Mouse (Mus musculus): ENCODE results near the gene Gm49361. TPM values are rescaled to one million over a fixed set of nuclear protein-coding genes. Genes with fewer than 3 reads are reported as not detected.
A peak's percentile ranks its signal among the peaks of the same experiment; 100 is the strongest.
"Not testable (repeated sequence)": the region's sequence is repeated elsewhere in the genome, so short reads cannot be mapped to it uniquely, and the experiment has no call there.

The Gm49361 gene
- total RNA-seq, 2 experiments from 2014 or later = 0.65 TPM; not detected in 1

DNA sequence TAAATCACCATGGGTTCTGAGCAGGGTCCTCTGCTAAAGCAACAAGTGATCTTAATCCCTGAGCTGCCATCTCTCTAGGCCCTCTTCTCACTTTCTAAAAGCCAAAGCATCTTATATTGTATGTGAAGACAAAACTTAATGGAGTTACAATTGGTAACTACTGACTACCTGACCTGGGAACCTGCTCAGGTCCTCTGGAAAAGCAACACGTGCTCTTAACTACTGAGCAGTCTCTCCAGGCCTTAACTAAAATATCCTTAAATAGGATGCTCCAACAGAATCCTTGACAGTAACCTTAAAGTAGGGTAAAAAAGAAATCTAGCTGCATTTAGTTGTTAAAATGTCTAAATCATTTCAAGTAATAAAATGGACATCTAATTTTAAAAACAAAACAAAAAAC lies 82.3 kb downstream of the Gm49361 start:
- intact Hi-C loops (cut with DNase I) = no loop called here
- no peak for DNase-seq (ENCODE audit: extremely low spot score in 1 of 2, low spot score in 2 of 2)

DNA sequence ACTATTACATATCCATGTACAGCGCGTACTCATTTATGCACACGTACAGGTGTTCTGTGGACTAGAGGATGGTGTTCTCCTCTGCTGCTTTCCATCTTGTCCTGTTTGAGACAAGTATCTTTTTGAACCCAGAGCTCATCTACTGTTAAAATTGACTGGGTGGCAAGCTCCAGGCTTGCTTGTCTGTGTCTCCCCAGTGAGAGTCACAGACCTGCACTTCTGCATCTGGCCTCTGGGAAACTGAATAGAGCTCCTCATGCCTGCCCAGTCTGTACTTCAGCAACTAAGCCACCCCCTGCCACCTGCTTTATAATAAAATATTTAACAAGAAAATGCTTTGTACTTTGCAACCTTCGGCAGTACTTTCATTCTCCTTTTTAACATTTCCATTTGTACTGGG lies 87.6 kb downstream of the Gm49361 start:
- intact Hi-C loops (cut with DNase I) = no loop called here
- no peak for DNase-seq (ENCODE audit: extremely low spot score in 1 of 2, low spot score in 2 of 2)

DNA sequence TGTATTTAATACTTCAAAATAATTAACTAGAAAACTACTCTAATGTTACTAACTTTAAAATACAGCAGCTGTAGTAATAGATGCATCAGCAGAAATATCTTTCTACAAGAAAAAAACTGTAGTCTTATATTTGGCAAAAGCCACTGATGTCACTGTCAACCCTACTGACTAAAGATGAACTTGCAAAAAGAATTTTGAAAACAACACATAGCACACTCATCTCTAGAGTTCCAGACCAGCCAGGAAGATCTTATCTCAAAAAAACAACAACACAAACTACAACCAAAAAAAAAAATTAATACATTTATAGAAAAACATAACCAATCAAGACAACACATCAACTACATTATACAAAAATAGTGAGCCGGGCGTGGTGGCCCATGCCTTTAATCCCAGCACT lies 88.4 kb downstream of the Gm49361 start:
- intact Hi-C loops (cut with DNase I) = no loop called here
- DNase-seq (ENCODE audit: extremely low spot score in 1 of 2, low spot score in 2 of 2) = no peak

- DNase-seq (ENCODE audit: extremely low spot score in 1 of 2, low spot score in 2 of 2); intact Hi-C loops (cut with DNase I): not testable (repeated sequence)
Measured at GRCm38 (mm10) chr14:57656519-57656918, 89.4 kb downstream of the Gm49361 start.

DNA sequence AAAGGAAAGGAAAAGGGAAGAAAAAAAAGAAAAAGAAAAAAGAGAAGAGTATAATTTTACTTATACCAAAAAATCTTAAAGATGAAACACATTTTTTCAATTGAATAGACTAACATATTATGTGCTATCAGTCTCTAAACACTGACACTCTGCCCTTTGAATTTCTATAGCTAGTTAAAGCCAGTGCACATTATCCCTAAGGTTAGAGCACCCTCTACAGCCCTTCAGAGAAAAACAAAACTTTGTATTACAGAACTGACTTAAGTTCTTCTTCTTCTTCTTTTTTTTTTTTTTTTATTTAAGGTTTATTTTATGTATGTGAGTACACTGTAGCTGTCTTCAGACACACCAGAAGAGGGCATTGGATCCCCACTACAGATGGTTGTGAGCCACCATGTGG lies 96.4 kb downstream of the Gm49361 start:
- intact Hi-C loops (cut with DNase I) = no loop called here
- no peak for DNase-seq (ENCODE audit: extremely low spot score in 1 of 2, low spot score in 2 of 2)

DNA sequence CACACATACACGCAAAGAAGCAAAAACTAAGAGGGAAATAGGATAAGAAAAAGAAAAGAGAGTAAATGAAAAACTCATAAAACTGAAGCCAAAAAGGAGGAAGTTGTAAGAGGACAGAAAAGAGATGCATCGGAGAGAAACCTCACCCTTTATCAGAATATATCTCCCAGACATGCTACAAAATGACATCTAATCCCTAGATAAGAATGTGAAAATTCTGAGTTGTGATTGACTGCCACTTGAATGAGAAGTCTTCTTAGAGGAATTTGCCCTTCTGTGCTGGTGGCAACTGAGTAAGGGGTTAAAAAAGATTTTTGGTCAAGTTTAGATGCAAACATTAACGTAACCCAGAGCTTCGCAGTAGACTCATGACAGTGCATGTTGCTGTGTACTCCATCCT lies 99.7 kb downstream of the Gm49361 start:
- intact Hi-C loops (cut with DNase I) = no loop called here
- no peak for DNase-seq (ENCODE audit: extremely low spot score in 1 of 2, low spot score in 2 of 2)

DNA sequence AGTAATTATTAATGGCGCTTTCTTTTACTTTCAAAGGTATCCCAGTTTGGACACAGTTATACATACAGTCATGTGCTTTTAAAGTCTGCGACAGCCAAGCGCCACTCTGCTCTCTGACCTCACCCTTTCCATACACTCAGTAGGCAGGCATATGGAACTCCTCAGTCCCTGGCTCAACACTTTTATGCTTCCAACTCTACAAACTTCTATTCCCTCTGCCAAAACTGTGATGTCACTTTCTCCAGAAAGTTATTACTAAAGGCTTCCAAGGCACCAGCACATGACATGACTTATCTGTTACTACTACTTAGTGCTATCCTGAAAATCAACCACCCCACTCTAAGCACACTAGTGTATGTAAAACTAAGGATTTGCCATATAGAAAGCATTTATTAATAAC lies 106.8 kb downstream of the Gm49361 start:
- intact Hi-C loops (cut with DNase I) = no loop called here
- DNase-seq (ENCODE audit: extremely low spot score in 1 of 2, low spot score in 2 of 2) = no peak

- no peak for DNase-seq (ENCODE audit: extremely low spot score in 1 of 2, low spot score in 2 of 2)
- intact Hi-C loops (cut with DNase I) = no loop called here
Measured at GRCm38 (mm10) chr14:57634141-57634540, 111.8 kb downstream of the Gm49361 start.

GRCm38 (mm10) chr14:57629595-57629994 lies 116.3 kb downstream of the Gm49361 start:
- intact Hi-C loops (cut with DNase I) = no loop called here
- no peak for DNase-seq (ENCODE audit: extremely low spot score in 1 of 2, low spot score in 2 of 2)

DNA sequence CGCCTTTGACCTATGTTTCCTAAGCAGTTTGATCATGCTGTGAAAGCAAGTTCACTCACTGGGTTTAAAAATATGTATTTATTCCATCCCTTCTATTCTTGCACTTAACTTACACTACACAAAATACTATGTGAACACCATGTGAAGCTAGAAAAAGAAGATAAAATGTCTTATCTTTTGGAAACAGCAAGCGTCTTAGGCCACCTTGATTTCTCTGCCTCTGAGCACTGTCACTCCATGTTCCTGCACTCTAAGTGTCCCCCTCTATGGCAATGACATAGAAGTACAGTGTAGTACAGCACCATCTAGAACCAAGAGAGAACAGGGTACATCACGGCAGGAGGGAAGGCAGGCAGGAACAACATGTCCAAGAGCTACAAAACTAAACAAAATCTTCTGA lies 123.0 kb downstream of the Gm49361 start:
- intact Hi-C loops (cut with DNase I) = no loop called here
- no peak for DNase-seq (ENCODE audit: extremely low spot score in 1 of 2, low spot score in 2 of 2)

- intact Hi-C loops (cut with DNase I) = no loop called here
Measured at GRCm38 (mm10) chr14:57621699-57622098, 124.2 kb downstream of the Gm49361 start.

DNA sequence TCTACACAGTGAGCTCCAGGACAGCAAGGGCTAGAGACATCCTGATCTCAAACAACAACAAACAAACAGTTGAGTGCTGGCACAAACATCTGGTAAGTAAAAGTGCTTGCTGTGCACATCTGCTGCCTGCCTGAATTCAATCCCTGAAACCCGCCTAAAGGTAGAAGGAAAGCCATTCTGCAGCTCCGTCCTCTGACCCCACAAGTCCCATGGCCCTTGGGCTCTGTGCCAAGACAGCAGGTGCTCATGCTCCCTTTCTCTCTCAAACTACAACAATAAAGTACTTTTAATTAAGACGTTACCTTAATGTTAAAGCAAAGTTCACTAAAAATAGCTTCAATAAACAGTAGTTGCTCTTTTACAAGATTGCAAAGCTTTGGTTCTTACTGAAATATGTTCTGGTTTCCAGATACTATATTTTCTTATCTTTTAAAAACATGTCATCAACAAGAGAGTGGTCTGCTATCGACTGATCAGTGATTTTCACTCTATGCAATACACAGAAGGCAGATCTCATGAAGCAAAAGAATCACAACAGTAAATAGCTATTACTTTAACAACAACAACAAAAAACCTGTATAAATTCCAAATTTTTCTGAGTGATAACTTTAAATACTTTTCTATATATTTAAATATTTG lies 125.2 kb downstream of the Gm49361 start:
- intact Hi-C loops (cut with DNase I) = no loop called here

More at GRCm38 (mm10) chr14:57621699-57622098, 124.2 kb downstream of the Gm49361 start:
- no peak for DNase-seq (ENCODE audit: extremely low spot score in 1 of 2, low spot score in 2 of 2)

GRCm38 (mm10) chr14:57619487-57619886 lies 126.4 kb downstream of the Gm49361 start:
- intact Hi-C loops (cut with DNase I) = loop anchor here (5.0 kb wide), 1 partner anchor 247 kb away; no protein-coding TSS in a partner anchor
- peak; percentile 19 to 35 for DNase-seq (ENCODE audit: extremely low spot score in 1 of 2, low spot score in 2 of 2)

More for the DNA sequence above, 125.2 kb downstream of the Gm49361 start:
- DNase-seq (ENCODE audit: extremely low spot score in 1 of 2, low spot score in 2 of 2) = peak in 1 of 2 experiments; percentile 37

DNA sequence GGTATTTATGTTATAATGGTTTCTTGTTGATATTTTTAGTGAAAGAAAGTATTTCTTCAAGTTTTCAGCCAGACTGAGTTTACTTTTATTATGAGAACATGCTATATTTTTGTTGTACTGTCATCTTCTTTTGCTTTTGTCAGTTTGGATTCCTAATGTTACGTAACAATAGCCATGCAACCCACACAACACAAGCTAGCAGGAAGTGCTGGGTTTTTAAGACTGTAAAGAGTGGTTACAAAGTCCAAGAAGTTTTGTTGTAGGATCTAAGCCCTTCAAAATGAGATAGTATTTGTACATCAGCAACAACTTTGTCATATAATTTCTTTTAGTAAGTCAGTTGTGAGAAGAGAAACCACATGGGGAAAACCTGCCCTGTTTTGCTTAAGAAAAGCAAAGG lies 128.2 kb downstream of the Gm49361 start:
- no peak for DNase-seq (ENCODE audit: extremely low spot score in 1 of 2, low spot score in 2 of 2)
- intact Hi-C loops (cut with DNase I) = loop anchor here (5.0 kb wide), 1 partner anchor 245 kb away; no protein-coding TSS in a partner anchor

DNA sequence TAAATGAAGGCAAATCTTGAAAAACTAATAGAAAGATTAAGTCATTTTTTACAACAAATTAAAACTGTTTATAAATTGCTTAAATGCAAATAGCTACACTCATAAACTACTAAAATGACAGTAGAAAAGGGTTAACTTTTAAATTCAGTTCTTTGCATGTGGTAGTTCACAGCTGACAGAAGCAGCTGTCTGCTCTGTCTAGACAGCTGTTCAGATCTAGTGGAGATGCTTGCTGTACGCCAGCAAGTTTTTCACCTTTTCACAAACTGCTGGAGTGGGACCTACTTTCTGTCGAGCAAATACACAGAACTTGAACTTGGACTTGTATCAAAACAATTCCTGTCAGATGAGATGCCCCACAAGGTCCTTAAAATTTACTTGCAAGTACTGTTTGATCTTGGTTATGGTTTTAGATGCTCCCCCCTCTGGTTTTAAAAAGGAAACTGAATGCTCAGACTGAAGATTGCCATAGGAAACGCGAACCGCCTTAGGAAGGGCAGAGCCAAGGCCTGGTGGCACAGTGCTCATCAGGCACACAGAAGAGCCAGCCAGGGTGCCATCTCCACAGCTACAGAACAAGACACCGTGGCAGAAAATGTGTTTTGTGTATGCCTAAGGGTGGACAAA lies 129.5 kb downstream of the Gm49361 start:
- intact Hi-C loops (cut with DNase I) = loop anchor here (5.0 kb wide), 1 partner anchor 244 kb away; no protein-coding TSS in a partner anchor
- DNase-seq (ENCODE audit: extremely low spot score in 1 of 2, low spot score in 2 of 2) = no peak

GRCm38 (mm10) chr14:57615828-57616227 lies 130.1 kb downstream of the Gm49361 start:
- intact Hi-C loops (cut with DNase I) = loop anchor here (5.0 kb wide), 1 partner anchor 244 kb away; no protein-coding TSS in a partner anchor

GRCm38 (mm10) chr14:57611034-57611433 lies 134.9 kb downstream of the Gm49361 start:
- intact Hi-C loops (cut with DNase I) = no loop called here
- DNase-seq (ENCODE audit: extremely low spot score in 1 of 2, low spot score in 2 of 2) = no peak

More at GRCm38 (mm10) chr14:57615828-57616227, 130.1 kb downstream of the Gm49361 start:
- no peak for DNase-seq (ENCODE audit: extremely low spot score in 1 of 2, low spot score in 2 of 2)

GRCm38 (mm10) chr14:57609816-57610329 lies 136.0 kb downstream of the Gm49361 start:
- DNase-seq (ENCODE audit: extremely low spot score in 1 of 2, low spot score in 2 of 2) = no peak
- intact Hi-C loops (cut with DNase I) = no loop called here

DNA sequence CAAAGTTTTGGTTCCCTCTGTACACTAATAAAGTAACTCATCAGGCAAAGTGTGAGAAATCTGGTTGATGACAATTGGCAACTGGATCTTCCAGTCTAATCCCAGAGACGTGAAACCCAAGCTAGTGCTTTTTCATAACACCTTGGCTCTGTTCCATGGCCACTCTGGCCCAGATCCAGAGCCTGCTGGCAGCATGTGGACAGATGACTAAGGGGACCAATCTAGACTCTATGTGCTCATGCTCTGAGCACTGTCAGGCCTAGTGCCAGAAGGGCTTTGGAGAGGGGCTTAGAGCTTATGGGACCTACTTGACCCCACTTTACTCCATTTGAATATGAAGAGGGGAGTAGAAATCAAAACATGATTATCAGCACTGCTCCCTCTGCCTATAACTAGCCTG lies 138.4 kb downstream of the Gm49361 start:
- intact Hi-C loops (cut with DNase I) = no loop called here

More for the DNA sequence above, 138.4 kb downstream of the Gm49361 start:
- peak; percentile 75 to 86 for DNase-seq (ENCODE audit: extremely low spot score in 1 of 2, low spot score in 2 of 2)

Measured in left cerebral cortex, postnatal 10 days (tissue).